Mouse (Mus musculus) midbrain, embryonic 11.5 days (tissue): ENCODE results near the gene Pibf1. TPM values are rescaled to one million over a fixed set of nuclear protein-coding genes. Genes with fewer than 3 reads are reported as not detected.

Source experiments
- ATAC-seq: fragments of 200-750 bp; cut with Nextera tagmentation; 2 replicates; pipeline ENCODE4 v1.8.0; 2017; ENCODE audit warnings: moderate TSS enrichment, moderate library complexity; ENCODE audit not compliant: low FRiP score
- DNase-seq: peaks from one replicate; pipeline ENCODE4 v3.0.0; 2015; ENCODE audit warnings: low spot score; ENCODE audit errors: missing footprints
- H3K27ac ChIP-seq: fragments of 300-500 bp; sonication (generic); 2 replicates; pipeline ENCODE4 v1.5.1; 2014; ENCODE audit warnings: low read depth, low read length
- H3K27me3 ChIP-seq: fragments of 300-500 bp; sonication (generic); 2 replicates; pipeline ENCODE4 v1.6.1; 2014; ENCODE audit warnings: mild to moderate bottlenecking, low read length, moderate library complexity, mixed read lengths; ENCODE audit not compliant: control insufficient read depth, insufficient read depth
- H3K36me3 ChIP-seq: fragments of 300-500 bp; sonication (generic); 2 replicates; pipeline ENCODE4 v1.6.1; 2014; ENCODE audit warnings: mild to moderate bottlenecking, low read length, moderate library complexity, mixed read lengths; ENCODE audit not compliant: control insufficient read depth, insufficient read depth
- H3K4me1 ChIP-seq: fragments of 300-500 bp; sonication (generic); 2 replicates; pipeline ENCODE4 v1.6.1; 2014; ENCODE audit warnings: low read length; ENCODE audit not compliant: control insufficient read depth, insufficient read depth
- H3K4me2 ChIP-seq: fragments of 300-500 bp; sonication (generic); 2 replicates; pipeline ENCODE4 v1.6.1; 2014; ENCODE audit warnings: mild to moderate bottlenecking, moderate library complexity
- H3K4me3 ChIP-seq: fragments of 300-500 bp; sonication (generic); 2 replicates; pipeline ENCODE4 v1.5.1; 2014; ENCODE audit warnings: low read depth, low read length
- H3K9ac ChIP-seq: fragments of 300-500 bp; sonication (generic); 2 replicates; pipeline ENCODE4 v1.6.1; 2014; ENCODE audit warnings: low read length
- H3K9me3 ChIP-seq: fragments of 300-500 bp; sonication (generic); 2 replicates; pipeline ENCODE4 v1.6.1; 2016; ENCODE audit warnings: low read length; ENCODE audit not compliant: control insufficient read depth
- WGBS: fragments of 180-500 bp; shearing (Covaris S2); extraction: QIAGEN DNeasy Blood & Tissue Kit; methylation state at CpG from one replicate; pipeline ENCODE4 v1.1.7; 2014; 5-methylcytosine and 5-hydroxymethylcytosine counted together
- polyA plus RNA-seq: library from polyadenylated mRNA; unstranded; fragments of >200 nt; fragmentation: Nextera tagmentation; extraction: Ambion mirVana; gene quantifications from 2 replicates; pipeline ENCODE4 v1.2.1, GENCODE M21; 2014

The Pibf1 gene
- polyA plus RNA-seq, 1 experiment from 2014 or later, result 22.8 TPM

DNA sequence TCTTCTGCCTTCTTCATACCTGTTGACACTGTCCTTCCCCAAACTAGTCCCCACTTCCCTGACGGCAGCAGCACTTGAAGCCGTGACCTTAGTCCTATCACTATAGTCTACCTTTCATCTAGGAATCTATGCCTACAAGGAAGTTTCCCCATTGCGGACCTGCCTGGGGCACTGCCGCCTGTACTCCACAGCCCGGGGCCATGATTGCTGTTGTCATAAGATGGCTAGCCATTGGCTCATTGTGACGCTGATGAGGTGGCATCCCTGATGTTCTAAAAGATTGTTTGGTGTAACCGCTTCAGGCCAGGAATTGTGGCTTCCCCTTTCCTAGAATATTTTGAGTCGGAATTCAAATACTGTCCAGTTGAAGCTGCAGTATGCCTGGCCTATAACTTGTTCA is 195.2 kb downstream of the Pibf1 start:
- Histone ChIP-seq H3K9ac (no peak overlapping the region), H3K4me3 (no peak overlapping the region), H3K9me3 (no peaks in the 10 kb centered on the region), H3K4me2 (no peak overlapping the region), H3K27me3 (peaks cover 13% of the 10 kb centered on the region), H3K27ac (no peak overlapping the region), H3K36me3 (no peaks in the 10 kb centered on the region), H3K4me1 (no peaks in the 10 kb centered on the region; the same call in 1 of the 2 replicates)
- ATAC-seq, result no peak
- WGBS, result 90% methylated on average over 8 of the region's 8 CpGs
- DNase-seq, result no peak

DNA sequence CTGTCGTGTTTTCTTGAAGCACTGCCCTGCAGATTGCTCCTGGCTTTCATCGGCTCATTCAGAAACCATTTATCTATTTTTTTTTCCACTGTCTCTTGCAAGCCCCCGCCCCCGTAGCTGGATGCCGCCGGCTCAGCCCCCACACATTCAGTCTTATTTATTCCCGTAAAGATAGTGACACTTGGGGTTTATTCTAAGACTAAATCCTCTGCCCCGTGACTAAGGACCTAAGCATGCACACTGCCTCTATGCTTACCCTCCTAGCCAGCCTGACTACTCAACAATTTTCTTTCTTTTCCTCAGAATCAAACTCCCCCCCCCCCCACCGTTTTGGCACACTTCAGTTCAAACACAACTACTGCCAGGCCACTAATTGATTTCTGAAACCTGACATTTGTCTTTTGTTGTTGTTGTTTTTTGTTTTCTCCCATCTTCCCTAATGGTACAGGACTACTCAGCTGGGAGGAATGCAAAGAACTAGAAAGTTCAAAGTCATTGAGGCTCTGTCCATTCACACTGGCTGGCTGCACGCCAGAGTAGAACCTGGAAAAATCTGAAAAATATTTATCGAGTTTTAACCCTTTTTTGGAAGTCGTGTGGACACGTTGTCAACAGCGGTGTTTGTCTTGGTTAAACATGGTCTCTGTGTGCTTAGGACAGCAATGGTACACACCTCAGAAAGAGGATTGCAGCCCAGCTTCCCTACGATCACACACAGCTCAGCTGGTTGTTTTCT is 196.6 kb downstream of the Pibf1 start:
- WGBS, result 65% methylated on average over 15 of the region's 15 CpGs
- no peak overlapping the region for H3K27ac ChIP-seq
- no peaks in the 10 kb centered on the region for H3K36me3 ChIP-seq
- ATAC-seq (no peak), DNase-seq (no peak)
- H3K27me3 ChIP-seq, result peaks cover 23% of the 10 kb centered on the region
- no peaks in the 10 kb centered on the region; the same call in 1 of the 2 replicates for H3K4me1 ChIP-seq
- H3K9ac ChIP-seq, result no peak overlapping the region
- no peak overlapping the region for H3K4me2 ChIP-seq
- no peak overlapping the region for H3K4me3 ChIP-seq
- no peaks in the 10 kb centered on the region for H3K9me3 ChIP-seq

GRCm38 (mm10) chr14:99298385-99299021 is 199.3 kb downstream of the Pibf1 start, which contains the start of gene Klf5:
Gene Klf5, plus strand, starts transcription at chr14:99298691.
- peak within 1 kb of the TSS; percentile 66 for H3K4me3 ChIP-seq
- H3K9me3 ChIP-seq, result no peaks in the 10 kb centered on the region
- peaks cover 34% of the 10 kb centered on the region for H3K27me3 ChIP-seq

GRCm38 (mm10) chr14:99299022-99299481 is 199.8 kb downstream of the Pibf1 start:
- Histone ChIP-seq H3K27me3 (peaks cover 34% of the 10 kb centered on the region), H3K27ac (no peak overlapping the region)
- under 1% methylated on average over 42 of the region's 60 CpGs for WGBS

More at GRCm38 (mm10) chr14:99298385-99299021, 199.3 kb downstream of the Pibf1 start, which contains the start of gene Klf5:
- Histone ChIP-seq H3K4me1 (no peaks in the 10 kb centered on the region; the same call in 1 of the 2 replicates), H3K4me2 (peak within 1 kb of the TSS; percentile 94), H3K9ac (peak within 1 kb of the TSS; percentile 63), H3K27ac (no peak within 1 kb of the TSS), H3K36me3 (no peaks in the 10 kb centered on the region)
- ATAC-seq (peak; percentile 99), DNase-seq (peak; percentile 96)
- 1% methylated on average over 67 of the region's 67 CpGs for WGBS

GRCm38 (mm10) chr14:99299701-99300191 is 200.5 kb downstream of the Pibf1 start:
- Histone ChIP-seq H3K9me3 (no peaks in the 10 kb centered on the region), H3K4me3 (peak overlapping the region; percentile 66), H3K4me2 (peak overlapping the region; percentile 94), H3K4me1 (peaks cover 4% of the 10 kb centered on the region; the same call in 1 of the 2 replicates), H3K36me3 (no peaks in the 10 kb centered on the region), H3K27me3 (peaks cover 34% of the 10 kb centered on the region), H3K27ac (no peak overlapping the region), H3K9ac (peak overlapping the region; percentile 63; the same call in 1 of the 2 replicates)
- DNase-seq, result peak; percentile 94
- ATAC-seq, result no peak
- 8% methylated on average over 21 of the region's 21 CpGs for WGBS

More at GRCm38 (mm10) chr14:99299022-99299481, 199.8 kb downstream of the Pibf1 start:
- Histone ChIP-seq H3K36me3 (no peaks in the 10 kb centered on the region), H3K4me3 (peak overlapping the region; percentile 66), H3K9me3 (no peaks in the 10 kb centered on the region), H3K4me2 (peak overlapping the region; percentile 94), H3K4me1 (no peaks in the 10 kb centered on the region; the same call in 1 of the 2 replicates), H3K9ac (peak overlapping the region; percentile 63)
- ATAC-seq, result peak; percentile 87
- no peak for DNase-seq

DNA sequence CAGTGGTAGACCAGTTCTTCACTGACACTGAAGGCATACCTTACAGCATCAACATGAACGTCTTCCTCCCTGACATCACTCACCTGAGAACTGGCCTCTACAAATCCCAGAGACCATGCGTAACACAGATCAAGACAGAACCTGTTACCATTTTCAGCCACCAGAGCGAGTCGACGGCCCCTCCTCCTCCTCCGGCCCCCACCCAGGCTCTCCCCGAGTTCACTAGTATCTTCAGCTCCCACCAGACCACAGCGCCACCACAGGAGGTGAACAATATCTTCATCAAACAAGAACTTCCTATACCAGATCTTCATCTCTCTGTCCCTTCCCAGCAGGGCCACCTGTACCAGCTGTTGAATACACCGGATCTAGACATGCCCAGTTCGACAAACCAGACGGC is 202.2 kb downstream of the Pibf1 start:
- Histone ChIP-seq H3K27ac (no peak overlapping the region), H3K9ac (no peak overlapping the region), H3K4me2 (no peak overlapping the region), H3K36me3 (no peaks in the 10 kb centered on the region), H3K9me3 (no peaks in the 10 kb centered on the region), H3K27me3 (peaks cover 34% of the 10 kb centered on the region), H3K4me1 (peaks cover 4% of the 10 kb centered on the region; the same call in 1 of the 2 replicates), H3K4me3 (no peak overlapping the region)
- WGBS, result 58% methylated on average over 11 of the region's 11 CpGs
- ATAC-seq (no peak), DNase-seq (no peak)

Other genes with a start within 250 kb of the Pibf1 start
- 0.76 and 2.0 TPM in 2 replicates for gene Rpl36a-ps1, start 105.1 kb upstream of the Pibf1 start, polyA plus RNA-seq
- gene Mzt1, start 53.3 kb upstream of the Pibf1 start, polyA plus RNA-seq, result 111 and 133 TPM in 2 replicates
- gene Bora, start 53.2 kb upstream of the Pibf1 start, polyA plus RNA-seq, result 64.0 and 66.1 TPM in 2 replicates
- gene Dis3, start 346 bp downstream of the Pibf1 start, polyA plus RNA-seq, result 44.9 and 46.0 TPM in 2 replicates
- 2.9 and 3.4 TPM in 2 replicates for gene Klf5, start 199.3 kb downstream of the Pibf1 start, polyA plus RNA-seq